8 mouse cellular contexts compared by ENCODE assay signal in the genomic region with DNA sequence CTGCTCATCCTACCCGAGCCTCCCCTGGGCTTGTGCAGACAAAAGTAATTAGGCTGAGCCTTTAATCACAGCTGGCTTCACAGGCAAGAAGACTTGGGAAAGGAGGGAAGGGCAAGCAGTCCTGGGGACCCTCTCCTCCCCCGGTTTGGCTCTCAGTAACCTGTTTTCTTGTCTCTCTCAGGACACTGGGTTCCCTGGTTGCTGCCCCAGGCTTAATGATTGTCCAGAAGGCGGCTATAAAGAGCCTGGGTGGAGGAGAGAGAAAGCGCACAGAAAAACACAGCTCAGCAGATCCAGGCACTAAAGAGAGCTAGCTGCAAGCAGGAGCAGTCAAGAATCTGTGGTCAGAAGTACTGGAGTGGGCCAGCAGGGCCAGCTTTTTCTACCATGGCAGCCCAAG. TPM values are rescaled to one million over a fixed set of nuclear protein-coding genes. Genes with fewer than 3 reads are reported as not detected.
DNase-seq lines count a peak whose midpoint lies in the region; ATAC-seq and TF ChIP-seq lines count a peak whose summit lies in the region.

No protein-coding gene starts in this region.

- no peaks in the 10 kb centered on the region for H3K27me3 ChIP-seq in heart, embryonic 10.5 days (ENCODE audit: insufficient read depth, poor library complexity, severe bottlenecking)
- no peaks in the 10 kb centered on the region for H3K27me3 ChIP-seq in embryonic facial prominence, embryonic 10.5 days (replicated peaks; ENCODE audit: low read depth, poor library complexity, severe bottlenecking)
- no peaks in the 10 kb centered on the region for H3K27me3 ChIP-seq in kidney, adult 2 months (replicated peaks; ENCODE audit: control insufficient read depth, insufficient read depth, low read length)
- H3K27me3 ChIP-seq in midbrain, embryonic 15.5 days (replicated peaks) = no peaks in the 10 kb centered on the region

- peaks cover 24% of the 10 kb centered on the region for H3K4me1 ChIP-seq in heart, embryonic 10.5 days
- H3K4me1 ChIP-seq in embryonic facial prominence, embryonic 10.5 days = peaks cover 26% of the 10 kb centered on the region
- H3K4me1 ChIP-seq in kidney, adult 2 months (ENCODE audit: control insufficient read depth, insufficient read depth, low read length) = peaks cover 12% of the 10 kb centered on the region; the same call in 1 of the 2 replicates
- H3K4me1 ChIP-seq in midbrain, embryonic 15.5 days = peaks cover 28% of the 10 kb centered on the region

- peaks cover 42% of the 10 kb centered on the region for H3K36me3 ChIP-seq in heart, embryonic 10.5 days
- H3K36me3 ChIP-seq in embryonic facial prominence, embryonic 10.5 days (replicated peaks) = peaks cover 43% of the 10 kb centered on the region
- peaks cover 4% of the 10 kb centered on the region; the same call in 1 of the 2 replicates for H3K36me3 ChIP-seq in kidney, adult 2 months (ENCODE audit: control insufficient read depth, insufficient read depth, low read length)
- H3K36me3 ChIP-seq in midbrain, embryonic 15.5 days (replicated peaks) = peaks cover 29% of the 10 kb centered on the region; the same call in 1 of the 2 replicates

- peak overlapping the region; percentile 83 for H3K4me3 ChIP-seq in heart, embryonic 10.5 days
- H3K4me3 ChIP-seq in embryonic facial prominence, embryonic 10.5 days = peak overlapping the region; percentile 79
- peak overlapping the region; percentile 78 for H3K4me3 ChIP-seq in kidney, adult 2 months (ENCODE audit: insufficient read depth, low read depth, low read length)
- H3K4me3 ChIP-seq in midbrain, embryonic 15.5 days = peak overlapping the region; percentile 94

- H3K4me2 ChIP-seq in midbrain, embryonic 15.5 days = peak overlapping the region; percentile 93

- TF ChIP-seq POLR2A in kidney, adult 2 months (IDR thresholded peaks at IDR 0.05; ENCODE audit: low read depth, low read length) = peak; percentile 77

- 0 out of 2 replicates have a peak, but pooled peaks have one; percentile 5 for TF ChIP-seq CTCF in kidney, adult 2 months (conservative IDR thresholded peaks at IDR 0.05; ENCODE audit: insufficient read depth, insufficient read length, low read depth, low read length)

- H3K9me3 ChIP-seq in heart, embryonic 10.5 days = no peaks in the 10 kb centered on the region
- H3K9me3 ChIP-seq in embryonic facial prominence, embryonic 10.5 days = no peaks in the 10 kb centered on the region
- H3K9me3 ChIP-seq in midbrain, embryonic 15.5 days = no peaks in the 10 kb centered on the region

- WGBS in heart, embryonic 10.5 days = 28% methylated on average over 4 of the region's 4 CpGs
- 13% methylated on average over 4 of the region's 4 CpGs for WGBS in embryonic facial prominence, embryonic 10.5 days
- WGBS in kidney, adult 2 months = 21% methylated on average over 4 of the region's 4 CpGs
- WGBS in midbrain, embryonic 15.5 days = 15% methylated on average over 4 of the region's 4 CpGs

- intact Hi-C loops in heart, postnatal 25 days (cut with DNase I) = no loop called here

- DNase-seq in heart, embryonic 10.5 days (ENCODE audit: low spot score) = no peak
- DNase-seq in heart, postnatal 25 days (ENCODE audit: low spot score) = no peak
- peak; percentile 27 for DNase-seq in embryonic facial prominence, embryonic 10.5 days (ENCODE audit: low spot score)
- DNase-seq in kidney, adult 2 months = peak; percentile 93
- no peak for DNase-seq in layer of hippocampus, adult 11-12 months (ENCODE audit: low spot score)
- DNase-seq in frontal cortex, adult 2 months (ENCODE audit: extremely low spot score in 1 of 2, low spot score in 1 of 2) = no peak
- DNase-seq in urinary bladder, postnatal 4 days (ENCODE audit: low spot score in 2 of 2) = no peak

- H3K27ac ChIP-seq in heart, embryonic 10.5 days = peak overlapping the region; percentile 94; the same call in 1 of the 2 replicates
- H3K27ac ChIP-seq in embryonic facial prominence, embryonic 10.5 days (replicated peaks) = peak overlapping the region; percentile 44; the same call in 1 of the 2 replicates
- peak overlapping the region; percentile 75 for H3K27ac ChIP-seq in kidney, adult 2 months (ENCODE audit: insufficient read depth, low read depth, low read length)
- peak overlapping the region; percentile 4; the same call in 1 of the 2 replicates for H3K27ac ChIP-seq in midbrain, embryonic 15.5 days

- ATAC-seq in midbrain, embryonic 15.5 days (replicated peaks) = no peak

- peak overlapping the region; percentile 92; the same call in 1 of the 2 replicates for H3K9ac ChIP-seq in midbrain, embryonic 15.5 days

RNA-seq across cellular contexts. Expression of a gene that starts 1.4 kb away (rescaled TPM):
- polyA plus RNA-seq in heart, embryonic 10.5 days (2016; fragmentation: Nextera tagmentation; extraction: Ambion mirVana) = 25.3 and 33.4 TPM in 2 replicates
- 10 to 100 TPM; 25.5 to 27.9 TPM for total RNA-seq in heart, postnatal 25 days (2021)
- polyA plus RNA-seq in embryonic facial prominence, embryonic 10.5 days (2016; fragmentation: Nextera tagmentation; extraction: Ambion mirVana) = 13.4 and 16.1 TPM in 2 replicates
- polyA plus RNA-seq in kidney, adult 2 months (2012; rRNA removed) = 295 and 303 TPM in 2 replicates
- polyA plus RNA-seq in midbrain, embryonic 15.5 days (2015; fragmentation: Nextera tagmentation; extraction: Ambion mirVana) = 44.6 and 44.9 TPM in 2 replicates
- 43.3 and 46.9 TPM in 2 replicates for polyA plus RNA-seq in frontal cortex, adult 2 months (2012; rRNA removed)

RNA-seq across cellular contexts. Expression of a gene that starts 8.9 kb away (rescaled TPM):
- polyA plus RNA-seq in heart, embryonic 10.5 days (2016; fragmentation: Nextera tagmentation; extraction: Ambion mirVana) = 1,461 and 1,463 TPM in 2 replicates
- 100 to 1,000 TPM; 745 to 824 TPM for total RNA-seq in heart, postnatal 25 days (2021)
- polyA plus RNA-seq in embryonic facial prominence, embryonic 10.5 days (2016; fragmentation: Nextera tagmentation; extraction: Ambion mirVana) = 2,417 and 2,419 TPM in 2 replicates
- 192 and 299 TPM in 2 replicates for polyA plus RNA-seq in kidney, adult 2 months (2012; rRNA removed)
- 965 and 984 TPM in 2 replicates for polyA plus RNA-seq in midbrain, embryonic 15.5 days (2015; fragmentation: Nextera tagmentation; extraction: Ambion mirVana)
- polyA plus RNA-seq in frontal cortex, adult 2 months (2012; rRNA removed) = 510 and 649 TPM in 2 replicates

RNA-seq across cellular contexts. Expression of a gene that starts 9.3 kb away (rescaled TPM):
- polyA plus RNA-seq in heart, embryonic 10.5 days (2016; fragmentation: Nextera tagmentation; extraction: Ambion mirVana) = 104 and 117 TPM in 2 replicates
- total RNA-seq in heart, postnatal 25 days (2021) = 10 to 100 TPM; 34.9 to 35.1 TPM
- polyA plus RNA-seq in embryonic facial prominence, embryonic 10.5 days (2016; fragmentation: Nextera tagmentation; extraction: Ambion mirVana) = 178 and 179 TPM in 2 replicates
- 50.1 and 55.9 TPM in 2 replicates for polyA plus RNA-seq in kidney, adult 2 months (2012; rRNA removed)
- 317 and 321 TPM in 2 replicates for polyA plus RNA-seq in midbrain, embryonic 15.5 days (2015; fragmentation: Nextera tagmentation; extraction: Ambion mirVana)
- polyA plus RNA-seq in frontal cortex, adult 2 months (2012; rRNA removed) = 86.4 and 86.9 TPM in 2 replicates

RNA-seq across cellular contexts. Expression of a gene that starts 18.8 kb away (rescaled TPM):
- polyA plus RNA-seq in heart, embryonic 10.5 days (2016; fragmentation: Nextera tagmentation; extraction: Ambion mirVana) = 23.4 and 25.0 TPM in 2 replicates
- total RNA-seq in heart, postnatal 25 days (2021) = 10 to 100 TPM; 70.2 to 78.9 TPM
- 43.8 and 46.7 TPM in 2 replicates for polyA plus RNA-seq in embryonic facial prominence, embryonic 10.5 days (2016; fragmentation: Nextera tagmentation; extraction: Ambion mirVana)
- 42.3 and 45.0 TPM in 2 replicates for polyA plus RNA-seq in kidney, adult 2 months (2012; rRNA removed)
- polyA plus RNA-seq in midbrain, embryonic 15.5 days (2015; fragmentation: Nextera tagmentation; extraction: Ambion mirVana) = 28.1 and 29.7 TPM in 2 replicates
- 51.3 and 54.5 TPM in 2 replicates for polyA plus RNA-seq in frontal cortex, adult 2 months (2012; rRNA removed)

RNA-seq across cellular contexts. Expression of a gene that starts 20.3 kb away (rescaled TPM):
- 21.9 and 28.0 TPM in 2 replicates for polyA plus RNA-seq in heart, embryonic 10.5 days (2016; fragmentation: Nextera tagmentation; extraction: Ambion mirVana)
- 1 to 10 TPM; 7.2 to 8.0 TPM for total RNA-seq in heart, postnatal 25 days (2021)
- polyA plus RNA-seq in embryonic facial prominence, embryonic 10.5 days (2016; fragmentation: Nextera tagmentation; extraction: Ambion mirVana) = 21.6 and 28.4 TPM in 2 replicates
- polyA plus RNA-seq in kidney, adult 2 months (2012; rRNA removed) = 22.2 and 26.7 TPM in 2 replicates
- polyA plus RNA-seq in midbrain, embryonic 15.5 days (2015; fragmentation: Nextera tagmentation; extraction: Ambion mirVana) = 37.6 and 39.9 TPM in 2 replicates
- polyA plus RNA-seq in frontal cortex, adult 2 months (2012; rRNA removed) = 53.1 and 56.2 TPM in 2 replicates

Comparison
In these comparisons a context has a peak if more than half of its experiments do, and no peak if none do; other contexts are left out.
1. DNase-seq: peak in embryonic facial prominence, embryonic 10.5 days (single experiment) and kidney, adult 2 months (single experiment); none in heart, embryonic 10.5 days (single experiment), heart, postnatal 25 days (single experiment), layer of hippocampus, adult 11-12 months (single experiment), frontal cortex, adult 2 months (0 of 2) and urinary bladder, postnatal 4 days (0 of 2).
2. H3K27ac ChIP-seq: peak in every context shown above with its lines; median percentile 94 in heart, embryonic 10.5 days; 75 in kidney, adult 2 months; 44 in embryonic facial prominence, embryonic 10.5 days; 4 in midbrain, embryonic 15.5 days.
3. Peak in every context shown above with its lines, with median percentiles within 50 percentile points of each other: H3K4me3 ChIP-seq.